In genomic region chr4:4792992-4793834, GRCm38 (mm10) we compare ENCODE assay signal across 8 mouse cellular contexts. TPM values are rescaled to one million over a fixed set of nuclear protein-coding genes. Genes with fewer than 3 reads are reported as not detected.
A peak's percentile ranks its signal among the peaks of the same experiment; 100 is the strongest.
DNase-seq lines count a peak whose midpoint lies in the region; ATAC-seq and TF ChIP-seq lines count a peak whose summit lies in the region.

Gene Impad1, minus strand, starts transcription at chr4:4793355.

- H3K36me3 ChIP-seq in embryonic facial prominence, embryonic 14.5 days (ENCODE audit: control insufficient read depth, insufficient read depth, low read length): 0 out of 2 replicates have a peak, but pooled peaks cover 5% of the 10 kb centered on the region
- peaks cover 11% of the 10 kb centered on the region for H3K36me3 ChIP-seq in heart, adult 2 months (ENCODE audit: control insufficient read depth, insufficient read depth, low read length)
- 0 out of 2 replicates have a peak, but pooled peaks cover 4% of the 10 kb centered on the region for H3K36me3 ChIP-seq in limb, embryonic 14.5 days (ENCODE audit: control insufficient read depth, insufficient read depth, low read length)
- H3K36me3 ChIP-seq in midbrain, postnatal 0 days (ENCODE audit: insufficient read depth, low read length): no peaks in the 10 kb centered on the region

- DNase-seq in 3T3-L1 (ENCODE audit: low read depth, low spot score): peak; percentile 86
- peak; percentile 70 to 75 for DNase-seq in adrenal gland, postnatal 4 days (ENCODE audit: low spot score in 2 of 2)
- DNase-seq in embryonic facial prominence, embryonic 14.5 days (ENCODE audit: low spot score): peak; percentile 85
- DNase-seq in heart, adult 2 months: peak; percentile 90 to 93
- DNase-seq in kidney, adult 9 months: peak; percentile 93
- peak; percentile 83 for DNase-seq in limb, embryonic 14.5 days (ENCODE audit: low spot score)
- peak; percentile 86 for DNase-seq in midbrain, postnatal 0 days (ENCODE audit: low spot score)
- DNase-seq in spleen, postnatal 14 days (ENCODE audit: low spot score in 2 of 2): peak; percentile 76 to 82

- no peak for TF ChIP-seq EP300 in heart, adult 2 months (IDR thresholded peaks at IDR 0.05; ENCODE audit: insufficient read depth, low read depth, low read length)

- peak; percentile 64 for TF ChIP-seq POLR2A in heart, adult 2 months (IDR thresholded peaks at IDR 0.05; ENCODE audit: insufficient read depth, low read depth, low read length)
- TF ChIP-seq POLR2A in limb, embryonic 14.5 days (IDR thresholded peaks at IDR 0.05; ENCODE audit: borderline replicate concordance, extremely low read depth, insufficient read depth, insufficient read length): peak; percentile 49; the same call in 1 of the 2 replicates

- H3K4me2 ChIP-seq in embryonic facial prominence, embryonic 14.5 days (ENCODE audit: low read depth, low read length): peak within 1 kb of the TSS; percentile 62
- peak within 1 kb of the TSS; percentile 74 for H3K4me2 ChIP-seq in limb, embryonic 14.5 days (replicated peaks; ENCODE audit: low read depth, low read length, severe bottlenecking)
- H3K4me2 ChIP-seq in midbrain, postnatal 0 days (ENCODE audit: low read depth, low read length, poor library complexity, severe bottlenecking): peak within 1 kb of the TSS; percentile 76

- H3K27ac ChIP-seq in embryonic facial prominence, embryonic 14.5 days (replicated peaks; ENCODE audit: low read depth, low read length): peak within 1 kb of the TSS; percentile 86
- peak within 1 kb of the TSS; percentile 76 for H3K27ac ChIP-seq in heart, adult 2 months
- H3K27ac ChIP-seq in limb, embryonic 14.5 days (replicated peaks; ENCODE audit: low read depth, low read length): peak within 1 kb of the TSS; percentile 78
- peak within 1 kb of the TSS; percentile 86 for H3K27ac ChIP-seq in midbrain, postnatal 0 days (ENCODE audit: low read depth, low read length)

- peak within 1 kb of the TSS; percentile 99 for H3K4me3 ChIP-seq in embryonic facial prominence, embryonic 14.5 days (ENCODE audit: low read depth, low read length)
- H3K4me3 ChIP-seq in heart, adult 2 months: peak within 1 kb of the TSS; percentile 93
- H3K4me3 ChIP-seq in limb, embryonic 14.5 days (replicated peaks; ENCODE audit: low read length): peak within 1 kb of the TSS; percentile 96
- peak within 1 kb of the TSS; percentile 99 for H3K4me3 ChIP-seq in midbrain, postnatal 0 days (ENCODE audit: low read depth, low read length)

- H3K79me2 ChIP-seq in heart, adult 2 months (replicated peaks; ENCODE audit: control insufficient read depth, insufficient read depth, low read length): peaks cover 4% of the 10 kb centered on the region; the same call in 1 of the 2 replicates

- 2% methylated on average over 36 of the region's 48 CpGs for WGBS in embryonic facial prominence, embryonic 14.5 days
- 2% methylated on average over 48 of the region's 48 CpGs for WGBS in heart, adult 2 months
- WGBS in limb, embryonic 14.5 days: under 1% methylated on average over 35 of the region's 48 CpGs
- 1% methylated on average over 42 of the region's 48 CpGs for WGBS in midbrain, postnatal 0 days

- H3K9ac ChIP-seq in embryonic facial prominence, embryonic 14.5 days (ENCODE audit: low read depth, low read length): peak within 1 kb of the TSS; percentile 97
- H3K9ac ChIP-seq in heart, adult 2 months (ENCODE audit: low read depth, low read length): peak within 1 kb of the TSS; percentile 91
- H3K9ac ChIP-seq in limb, embryonic 14.5 days (ENCODE audit: low read depth, low read length, severe bottlenecking): peak within 1 kb of the TSS; percentile 95
- H3K9ac ChIP-seq in midbrain, postnatal 0 days (replicated peaks; ENCODE audit: low read length, poor library complexity, severe bottlenecking): peak within 1 kb of the TSS; percentile 99

- no peaks in the 10 kb centered on the region for H3K27me3 ChIP-seq in embryonic facial prominence, embryonic 14.5 days (replicated peaks; ENCODE audit: control insufficient read depth, insufficient read depth, low read length)
- no peaks in the 10 kb centered on the region for H3K27me3 ChIP-seq in heart, adult 2 months (ENCODE audit: control insufficient read depth, insufficient read depth, low read length)
- no peaks in the 10 kb centered on the region for H3K27me3 ChIP-seq in limb, embryonic 14.5 days (ENCODE audit: control insufficient read depth, insufficient read depth, low read length)
- H3K27me3 ChIP-seq in midbrain, postnatal 0 days (ENCODE audit: insufficient read depth, low read length): no peaks in the 10 kb centered on the region

- TF ChIP-seq CTCF in heart, adult 2 months (IDR thresholded peaks at IDR 0.05): no peak
- TF ChIP-seq CTCF in midbrain, postnatal 0 days (IDR thresholded peaks at IDR 0.05): 0 out of 2 replicates have a peak, but pooled peaks have one; percentile 4

- peaks cover 14% of the 10 kb centered on the region; the same call in 1 of the 2 replicates for H3K9me3 ChIP-seq in embryonic facial prominence, embryonic 14.5 days (ENCODE audit: control insufficient read depth, low read length)
- 0 out of 2 replicates have a peak, but pooled peaks cover 3% of the 10 kb centered on the region for H3K9me3 ChIP-seq in limb, embryonic 14.5 days (ENCODE audit: control insufficient read depth, low read length)
- H3K9me3 ChIP-seq in midbrain, postnatal 0 days (ENCODE audit: low read length): no peaks in the 10 kb centered on the region

- intact Hi-C loops in heart, adult 2 months (cut with DNase I): no loop called here

- peaks cover 17% of the 10 kb centered on the region for H3K4me1 ChIP-seq in embryonic facial prominence, embryonic 14.5 days (ENCODE audit: control insufficient read depth, insufficient read depth, low read length)
- peaks cover 1% of the 10 kb centered on the region; the same call in 1 of the 2 replicates for H3K4me1 ChIP-seq in heart, adult 2 months (ENCODE audit: control insufficient read depth, insufficient read depth, low read length)
- H3K4me1 ChIP-seq in limb, embryonic 14.5 days (ENCODE audit: control insufficient read depth, insufficient read depth, low read length): peaks cover 12% of the 10 kb centered on the region; the same call in 1 of the 2 replicates
- peaks cover 2% of the 10 kb centered on the region; the same call in 1 of the 2 replicates for H3K4me1 ChIP-seq in midbrain, postnatal 0 days (ENCODE audit: insufficient read depth, low read length)

- ATAC-seq in embryonic facial prominence, embryonic 14.5 days (ENCODE audit: low read depth): peak; percentile 94
- ATAC-seq in limb, embryonic 14.5 days (ENCODE audit: low FRiP score, low read depth): peak; percentile 92
- ATAC-seq in midbrain, postnatal 0 days (ENCODE audit: low FRiP score): peak; percentile 97

RNA-seq across cellular contexts. Expression of gene Impad1, which starts in this region (rescaled TPM):
- 10 to 100 TPM; 60.2 to 60.4 TPM for total RNA-seq in adrenal gland, postnatal 4 days (2021)
- polyA plus RNA-seq in embryonic facial prominence, embryonic 14.5 days (2014; fragmentation: Nextera tagmentation; extraction: Ambion mirVana): 51.1 and 53.5 TPM in 2 replicates
- 10 to 100 TPM; 21.1 to 23.6 TPM for total RNA-seq in heart, adult 2 months (2021)
- polyA plus RNA-seq in heart, adult 2 months (2012; rRNA removed): 7.5 and 17.1 TPM in 2 replicates
- polyA plus RNA-seq in limb, embryonic 14.5 days (2012; rRNA removed): 26.5 and 30.5 TPM in 2 replicates
- 49.8 and 51.4 TPM in 2 replicates for polyA plus RNA-seq in limb, embryonic 14.5 days (2014; fragmentation: Nextera tagmentation; extraction: Ambion mirVana)
- total RNA-seq in midbrain, postnatal 0 days (2014; rRNA removed): 95.1 and 126 TPM in 2 replicates
- polyA plus RNA-seq in midbrain, postnatal 0 days (2015; fragmentation: Nextera tagmentation; extraction: Ambion mirVana): 36.1 and 42.4 TPM in 2 replicates

Comparison
In these comparisons a context has a peak if more than half of its experiments do, and no peak if none do; other contexts are left out.
1. Peak in every context shown above with its lines: DNase-seq, ATAC-seq, H3K4me3 ChIP-seq and H3K27ac ChIP-seq.